Mouse (Mus musculus) forebrain, embryonic 10.5 days (tissue): ENCODE results near the gene Pxdc1. TPM values are rescaled to one million over a fixed set of nuclear protein-coding genes. Genes with fewer than 3 reads are reported as not detected.

Source experiments
- DNase-seq: peaks from one replicate; pipeline ENCODE4 v3.0.0-alpha.2; 2017; ENCODE audit warnings: low spot score; ENCODE audit errors: extremely low spot score
- H3K27ac ChIP-seq: fragments of 300-500 bp; sonication (generic); 2 replicates; pipeline ENCODE4 v1.5.1; 2016; ENCODE audit warnings: mild to moderate bottlenecking
- H3K27me3 ChIP-seq: fragments of 300-500 bp; sonication (generic); 2 replicates; pipeline ENCODE4 v1.6.1; 2016; ENCODE audit warnings: mild to moderate bottlenecking; ENCODE audit not compliant: poor library complexity, severe bottlenecking
- H3K36me3 ChIP-seq: fragments of 300-500 bp; sonication (generic); replicated peaks from 2 replicates; pipeline ENCODE4 v1.6.1; 2016; ENCODE audit warnings: mild to moderate bottlenecking, moderate library complexity
- H3K4me1 ChIP-seq: fragments of 300-500 bp; sonication (generic); 2 replicates; pipeline ENCODE4 v1.6.1; 2016
- H3K4me3 ChIP-seq: fragments of 300-500 bp; sonication (generic); 2 replicates; pipeline ENCODE4 v1.5.1; 2016; ENCODE audit warnings: mild to moderate bottlenecking, moderate library complexity
- H3K9me3 ChIP-seq: fragments of 300-500 bp; sonication (generic); 2 replicates; pipeline ENCODE4 v1.6.1; 2016; ENCODE audit warnings: mild to moderate bottlenecking, moderate library complexity
- WGBS: fragments of 180-500 bp; shearing (Covaris S2); methylation state at CpG from one replicate; pipeline ENCODE4 v1.1.7; 2016; 5-methylcytosine and 5-hydroxymethylcytosine counted together
- polyA plus RNA-seq: library from polyadenylated mRNA; unstranded; fragments of >200 nt; fragmentation: Nextera tagmentation; extraction: Ambion mirVana; gene quantifications from 2 replicates; pipeline ENCODE4 v1.2.1, GENCODE M21; 2016

The Pxdc1 gene
- polyA plus RNA-seq, 1 experiment from 2014 or later = 5.6 TPM

GRCm38 (mm10) chr13:34669919-34670865, 16.9 kb upstream of the Pxdc1 start:
- H3K27me3 ChIP-seq = peaks cover 48% of the 10 kb centered on the region
- DNase-seq = no peak
- WGBS = 50% methylated on average over 16 of the region's 16 CpGs
- H3K9me3 ChIP-seq = peaks cover 9% of the 10 kb centered on the region
- peaks cover 23% of the 10 kb centered on the region for H3K4me1 ChIP-seq
- no peaks in the 10 kb centered on the region for H3K36me3 ChIP-seq
- 0 out of 2 replicates have a peak overlapping the region, but pooled peaks have one; percentile 53 for H3K27ac ChIP-seq
- H3K4me3 ChIP-seq = no peak overlapping the region

- H3K36me3 ChIP-seq = no peaks in the 10 kb centered on the region
- H3K27ac ChIP-seq = no peak overlapping the region
- 93% methylated on average over 8 of the region's 8 CpGs for WGBS
- no peak for DNase-seq
- peaks cover 21% of the 10 kb centered on the region for H3K27me3 ChIP-seq
- H3K4me3 ChIP-seq = no peak overlapping the region
- peaks cover 9% of the 10 kb centered on the region for H3K9me3 ChIP-seq
- H3K4me1 ChIP-seq = peaks cover 23% of the 10 kb centered on the region
Measured at GRCm38 (mm10) chr13:34667197-34667596, 13.9 kb upstream of the Pxdc1 start.

GRCm38 (mm10) chr13:34665074-34665473, 11.8 kb upstream of the Pxdc1 start:
- Histone ChIP-seq H3K36me3 (no peaks in the 10 kb centered on the region), H3K9me3 (peaks cover 9% of the 10 kb centered on the region), H3K4me1 (peaks cover 10% of the 10 kb centered on the region), H3K4me3 (no peak overlapping the region), H3K27me3 (peaks cover 9% of the 10 kb centered on the region; the same call in 1 of the 2 replicates), H3K27ac (no peak overlapping the region)
- DNase-seq = no peak
- 93% methylated on average over 4 of the region's 4 CpGs for WGBS

- 89% methylated on average over 6 of the region's 6 CpGs for WGBS
- H3K4me3 ChIP-seq = no peak overlapping the region
- no peaks in the 10 kb centered on the region for H3K36me3 ChIP-seq
- no peak overlapping the region for H3K27ac ChIP-seq
- no peak for DNase-seq
- peaks cover 8% of the 10 kb centered on the region for H3K9me3 ChIP-seq
- H3K27me3 ChIP-seq = peaks cover 3% of the 10 kb centered on the region; the same call in 1 of the 2 replicates
- H3K4me1 ChIP-seq = no peaks in the 10 kb centered on the region
Measured at GRCm38 (mm10) chr13:34663762-34664161, 10.5 kb upstream of the Pxdc1 start.

- 82% methylated on average over 4 of the region's 4 CpGs for WGBS
- no peak overlapping the region for H3K27ac ChIP-seq
- H3K4me3 ChIP-seq = no peak overlapping the region
- no peak for DNase-seq
- H3K9me3 ChIP-seq = no peaks in the 10 kb centered on the region
- no peaks in the 10 kb centered on the region for H3K4me1 ChIP-seq
- H3K36me3 ChIP-seq = no peaks in the 10 kb centered on the region
- peaks cover 17% of the 10 kb centered on the region for H3K27me3 ChIP-seq
Measured at GRCm38 (mm10) chr13:34659507-34659906, 6.2 kb upstream of the Pxdc1 start.

GRCm38 (mm10) chr13:34656351-34656750, 3.1 kb upstream of the Pxdc1 start:
- no peak overlapping the region for H3K27ac ChIP-seq
- peaks cover 49% of the 10 kb centered on the region for H3K27me3 ChIP-seq
- H3K4me3 ChIP-seq = no peak overlapping the region
- 90% methylated on average over 5 of the region's 5 CpGs for WGBS
- H3K36me3 ChIP-seq = no peaks in the 10 kb centered on the region
- H3K4me1 ChIP-seq = peaks cover 23% of the 10 kb centered on the region
- no peak for DNase-seq
- no peaks in the 10 kb centered on the region for H3K9me3 ChIP-seq

GRCm38 (mm10) chr13:34652353-34653241, 689 bp downstream of the Pxdc1 start:
- no peaks in the 10 kb centered on the region for H3K36me3 ChIP-seq
- peaks cover 37% of the 10 kb centered on the region for H3K4me1 ChIP-seq
- under 1% methylated on average over 104 of the region's 105 CpGs for WGBS
- H3K9me3 ChIP-seq = no peaks in the 10 kb centered on the region
- H3K27me3 ChIP-seq = peaks cover 85% of the 10 kb centered on the region
- peak overlapping the region; percentile 66 for H3K4me3 ChIP-seq
- peak overlapping the region; percentile 87 for H3K27ac ChIP-seq
- DNase-seq = peak; percentile 55

- Histone ChIP-seq H3K36me3 (no peaks in the 10 kb centered on the region), H3K9me3 (no peaks in the 10 kb centered on the region), H3K27ac (peak overlapping the region; percentile 87), H3K4me3 (peak overlapping the region; percentile 66), H3K4me1 (peaks cover 37% of the 10 kb centered on the region), H3K27me3 (peaks cover 89% of the 10 kb centered on the region)
- peak; percentile 55 for DNase-seq
- WGBS = under 1% methylated on average over 35 of the region's 35 CpGs
Measured at GRCm38 (mm10) chr13:34652016-34652352, 1.3 kb downstream of the Pxdc1 start.

GRCm38 (mm10) chr13:34651474-34651991, 1.8 kb downstream of the Pxdc1 start:
- WGBS = 2% methylated on average over 24 of the region's 24 CpGs
- peak overlapping the region; percentile 87 for H3K27ac ChIP-seq
- DNase-seq = peak; percentile 34

GRCm38 (mm10) chr13:34650953-34651352, 2.3 kb downstream of the Pxdc1 start:
- H3K4me3 ChIP-seq = peak overlapping the region; percentile 66
- peaks cover 40% of the 10 kb centered on the region for H3K4me1 ChIP-seq
- peaks cover 88% of the 10 kb centered on the region for H3K27me3 ChIP-seq
- DNase-seq = no peak
- H3K36me3 ChIP-seq = no peaks in the 10 kb centered on the region
- 28% methylated on average over 10 of the region's 10 CpGs for WGBS
- H3K9me3 ChIP-seq = no peaks in the 10 kb centered on the region
- no peak overlapping the region for H3K27ac ChIP-seq

More at GRCm38 (mm10) chr13:34651474-34651991, 1.8 kb downstream of the Pxdc1 start:
- H3K4me1 ChIP-seq = peaks cover 37% of the 10 kb centered on the region
- peaks cover 90% of the 10 kb centered on the region for H3K27me3 ChIP-seq
- H3K36me3 ChIP-seq = no peaks in the 10 kb centered on the region
- no peaks in the 10 kb centered on the region for H3K9me3 ChIP-seq
- peak overlapping the region; percentile 66 for H3K4me3 ChIP-seq

GRCm38 (mm10) chr13:34650371-34650770, 2.9 kb downstream of the Pxdc1 start:
- 45% methylated on average over 6 of the region's 6 CpGs for WGBS
- H3K27me3 ChIP-seq = peaks cover 90% of the 10 kb centered on the region
- peaks cover 42% of the 10 kb centered on the region for H3K4me1 ChIP-seq
- H3K36me3 ChIP-seq = no peaks in the 10 kb centered on the region
- peak overlapping the region; percentile 66 for H3K4me3 ChIP-seq
- H3K9me3 ChIP-seq = no peaks in the 10 kb centered on the region
- H3K27ac ChIP-seq = no peak overlapping the region
- no peak for DNase-seq

GRCm38 (mm10) chr13:34647751-34648150, 5.5 kb downstream of the Pxdc1 start:
- peaks cover 48% of the 10 kb centered on the region for H3K4me1 ChIP-seq
- no peaks in the 10 kb centered on the region for H3K36me3 ChIP-seq
- H3K4me3 ChIP-seq = no peak overlapping the region
- 72% methylated on average over 4 of the region's 4 CpGs for WGBS
- peaks cover 71% of the 10 kb centered on the region for H3K27me3 ChIP-seq
- no peak overlapping the region for H3K27ac ChIP-seq
- no peak for DNase-seq
- H3K9me3 ChIP-seq = no peaks in the 10 kb centered on the region
